Mouse (Mus musculus): ENCODE results near the gene Golt1b. TPM values are rescaled to one million over a fixed set of nuclear protein-coding genes. Genes with fewer than 3 reads are reported as not detected.
A peak's percentile ranks its signal among the peaks of the same experiment; 100 is the strongest.

The Golt1b gene
- polyA plus RNA-seq, 1 experiment from 2014 or later = 68.5 TPM

DNA sequence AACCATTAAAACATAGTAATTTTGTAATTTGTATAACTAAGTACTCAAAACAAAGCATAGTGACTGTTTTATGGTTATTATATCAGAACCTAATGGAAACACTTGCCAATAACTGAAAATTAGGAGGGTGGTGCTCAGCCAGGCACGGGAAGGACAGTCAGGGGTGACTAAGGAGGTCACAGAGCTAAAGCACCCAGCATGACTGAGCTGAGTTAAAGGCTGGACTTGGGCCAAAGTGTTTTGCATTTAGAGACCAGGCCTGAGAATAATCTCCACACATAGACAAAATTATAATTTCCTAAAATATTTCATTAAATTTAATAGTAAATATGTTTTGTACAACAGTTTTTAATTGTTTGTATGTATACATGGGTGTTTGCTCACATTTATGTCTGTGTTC, 9.9 kb upstream of the Golt1b start:
- DNase-seq (ENCODE audit: low spot score) (no peak), ATAC-seq (ENCODE audit: low FRiP score, low TSS enrichment) (no peak)
- Histone ChIP-seq H3K9ac (ENCODE audit: low read length) (no peak overlapping the region), H3K27ac (replicated peaks) (no peak overlapping the region), H3K36me3 (ENCODE audit: control insufficient read depth, insufficient read depth, low read length) (no peaks in the 10 kb centered on the region), H3K27me3 (ENCODE audit: control insufficient read depth, insufficient read depth, low read length) (no peaks in the 10 kb centered on the region), H3K4me3 (ENCODE audit: low read depth, low read length) (no peak overlapping the region), H3K9me3 (ENCODE audit: control insufficient read depth, low read length) (no peaks in the 10 kb centered on the region), H3K4me2 (replicated peaks; ENCODE audit: low read depth) (no peak overlapping the region), H3K4me1 (replicated peaks; ENCODE audit: control insufficient read depth, insufficient read depth) (no peaks in the 10 kb centered on the region)
- TF ChIP-seq EP300 (optimal IDR thresholded peaks at IDR 0.05) = no peak
- no peak for TF ChIP-seq CTCF (IDR thresholded peaks at IDR 0.05; ENCODE audit: low read depth)
- 63% methylated on average over 1 of the region's 1 CpGs for WGBS

DNA sequence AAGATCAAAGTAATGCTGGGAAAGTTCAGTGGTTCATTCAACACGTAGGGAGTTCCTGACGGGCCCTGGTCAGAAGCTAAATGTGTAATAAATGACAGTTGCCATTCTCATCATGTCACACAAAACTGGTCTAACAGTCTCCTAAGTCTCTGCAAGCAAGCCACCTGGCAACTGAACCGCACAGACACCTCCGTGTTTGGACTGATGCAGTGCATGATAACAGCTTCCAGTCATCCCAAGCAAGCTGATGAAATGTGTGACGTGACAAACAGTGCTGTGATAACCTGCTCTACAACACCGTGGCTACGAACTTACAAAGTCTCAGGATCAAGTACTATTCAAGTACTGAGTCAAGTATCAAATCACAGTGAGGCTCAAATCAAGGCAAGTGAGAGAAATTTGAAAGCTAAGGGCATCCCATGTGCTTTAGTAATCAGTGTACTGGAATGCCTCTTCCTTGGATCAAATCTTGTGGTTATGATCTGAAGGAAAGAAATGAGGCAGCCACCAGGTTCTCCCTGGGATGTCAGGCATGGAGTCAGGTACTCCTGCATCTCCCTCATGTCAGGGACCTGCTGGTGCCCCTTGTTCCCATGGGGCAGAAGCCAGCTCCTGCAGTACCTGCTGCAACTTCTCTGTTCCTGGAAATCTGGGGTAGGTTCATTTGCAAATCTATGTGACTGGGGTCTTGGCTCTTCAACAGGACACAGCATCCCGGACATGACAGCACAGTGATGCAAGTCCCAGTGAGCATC, 8.3 kb upstream of the Golt1b start:
- no peaks in the 10 kb centered on the region for H3K36me3 ChIP-seq (ENCODE audit: control insufficient read depth, insufficient read depth, low read length)
- no peaks in the 10 kb centered on the region for H3K9me3 ChIP-seq (ENCODE audit: control insufficient read depth, low read length)
- ATAC-seq (ENCODE audit: low FRiP score, low TSS enrichment) (no peak), DNase-seq (ENCODE audit: low spot score) (no peak)
- no peak overlapping the region for H3K27ac ChIP-seq (replicated peaks)
- H3K27me3 ChIP-seq (ENCODE audit: control insufficient read depth, insufficient read depth, low read length) = no peaks in the 10 kb centered on the region
- TF ChIP-seq CTCF (IDR thresholded peaks at IDR 0.05; ENCODE audit: low read depth) = no peak
- no peak for TF ChIP-seq EP300 (optimal IDR thresholded peaks at IDR 0.05)
- 81% methylated on average over 8 of the region's 8 CpGs for WGBS
- no peak overlapping the region for H3K4me2 ChIP-seq (replicated peaks; ENCODE audit: low read depth)
- no peaks in the 10 kb centered on the region for H3K4me1 ChIP-seq (replicated peaks; ENCODE audit: control insufficient read depth, insufficient read depth)
- no peak overlapping the region for H3K4me3 ChIP-seq (ENCODE audit: low read depth, low read length)
- no peak overlapping the region for H3K9ac ChIP-seq (ENCODE audit: low read length)

DNA sequence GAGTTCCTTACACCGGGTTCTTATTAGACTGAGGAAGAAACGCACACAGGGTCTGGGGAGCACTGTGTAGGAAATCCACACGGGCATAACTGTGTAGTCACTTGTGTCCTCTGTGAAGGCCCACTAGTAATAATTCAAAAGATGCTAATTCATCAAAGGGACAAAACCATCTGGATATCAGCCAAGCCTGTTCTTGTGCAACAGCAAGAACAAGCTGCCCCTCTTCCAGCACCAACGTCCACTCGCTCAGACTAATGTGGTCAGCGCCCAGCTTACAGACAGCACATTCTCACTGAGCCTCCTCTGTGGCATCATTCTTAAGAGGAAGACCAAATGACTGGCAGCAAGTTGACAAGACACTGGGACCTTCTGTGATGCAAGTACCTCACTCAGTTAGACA, 7.1 kb upstream of the Golt1b start:
- 80% methylated on average over 6 of the region's 6 CpGs for WGBS
- no peaks in the 10 kb centered on the region for H3K4me1 ChIP-seq (replicated peaks; ENCODE audit: control insufficient read depth, insufficient read depth)
- no peak overlapping the region for H3K4me3 ChIP-seq (ENCODE audit: low read depth, low read length)
- DNase-seq (ENCODE audit: low spot score) (no peak), ATAC-seq (ENCODE audit: low FRiP score, low TSS enrichment) (no peak)
- TF ChIP-seq CTCF (IDR thresholded peaks at IDR 0.05; ENCODE audit: low read depth) (no peak), EP300 (optimal IDR thresholded peaks at IDR 0.05) (no peak)
- H3K27me3 ChIP-seq (ENCODE audit: control insufficient read depth, insufficient read depth, low read length) = no peaks in the 10 kb centered on the region
- H3K36me3 ChIP-seq (ENCODE audit: control insufficient read depth, insufficient read depth, low read length) = no peaks in the 10 kb centered on the region
- H3K4me2 ChIP-seq (replicated peaks; ENCODE audit: low read depth) = no peak overlapping the region
- no peak overlapping the region for H3K27ac ChIP-seq (replicated peaks)
- no peak overlapping the region for H3K9ac ChIP-seq (ENCODE audit: low read length)
- no peaks in the 10 kb centered on the region for H3K9me3 ChIP-seq (ENCODE audit: control insufficient read depth, low read length)

DNA sequence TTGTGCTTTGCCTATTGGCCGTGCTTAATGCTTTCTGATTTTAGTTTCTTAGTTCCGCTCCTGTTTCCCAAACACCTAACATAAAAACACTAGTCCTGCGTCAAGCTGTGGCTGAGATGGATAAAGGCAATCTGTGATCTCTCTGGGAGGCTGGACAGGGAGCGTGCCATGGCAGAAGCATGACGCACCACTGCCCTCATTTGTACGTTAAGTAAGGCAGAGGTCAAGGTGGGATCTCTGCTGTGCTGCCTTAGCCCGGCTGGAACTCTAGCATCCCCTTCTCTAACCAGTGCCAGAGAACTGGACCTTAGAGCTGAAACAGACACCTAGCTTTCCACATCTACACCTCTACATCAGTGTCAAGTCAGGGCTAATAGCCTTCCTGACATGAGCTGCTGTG, 5.4 kb upstream of the Golt1b start:
- no peaks in the 10 kb centered on the region for H3K27me3 ChIP-seq (ENCODE audit: control insufficient read depth, insufficient read depth, low read length)
- 0 out of 2 replicates have a peak, but pooled peaks cover 2% of the 10 kb centered on the region for H3K4me1 ChIP-seq (replicated peaks; ENCODE audit: control insufficient read depth, insufficient read depth)
- no peak overlapping the region for H3K27ac ChIP-seq (replicated peaks)
- no peaks in the 10 kb centered on the region for H3K9me3 ChIP-seq (ENCODE audit: control insufficient read depth, low read length)
- 91% methylated on average over 7 of the region's 7 CpGs for WGBS
- ATAC-seq (ENCODE audit: low FRiP score, low TSS enrichment) = no peak
- H3K4me2 ChIP-seq (replicated peaks; ENCODE audit: low read depth) = no peak overlapping the region
- TF ChIP-seq CTCF (IDR thresholded peaks at IDR 0.05; ENCODE audit: low read depth) (no peak), EP300 (optimal IDR thresholded peaks at IDR 0.05) (no peak)
- no peak for DNase-seq (ENCODE audit: low spot score)
- no peaks in the 10 kb centered on the region for H3K36me3 ChIP-seq (ENCODE audit: control insufficient read depth, insufficient read depth, low read length)
- no peak overlapping the region for H3K4me3 ChIP-seq (ENCODE audit: low read depth, low read length)
- H3K9ac ChIP-seq (ENCODE audit: low read length) = no peak overlapping the region

DNA sequence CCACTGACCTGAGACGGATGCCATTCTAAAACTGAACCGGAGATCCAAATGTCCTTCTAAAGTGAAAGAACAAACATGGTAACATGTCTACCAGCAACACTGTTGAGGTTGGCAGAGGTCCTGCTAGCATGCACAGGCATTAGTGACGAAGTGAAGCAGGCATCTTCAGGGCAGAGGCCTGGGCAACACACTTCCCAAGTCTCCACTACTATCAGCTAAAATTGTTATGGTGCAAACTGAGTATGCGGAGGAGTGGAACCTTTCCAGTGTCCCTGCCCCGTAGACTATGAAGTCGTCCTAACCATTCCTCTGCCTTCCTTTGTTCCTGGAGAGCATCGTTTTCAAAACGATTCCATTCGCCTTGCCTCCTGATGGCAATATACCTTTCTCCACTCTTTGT, 2.5 kb upstream of the Golt1b start:
- DNase-seq (ENCODE audit: low spot score) (no peak), ATAC-seq (ENCODE audit: low FRiP score, low TSS enrichment) (no peak)
- 90% methylated on average over 9 of the region's 9 CpGs for WGBS
- Histone ChIP-seq H3K4me1 (replicated peaks; ENCODE audit: control insufficient read depth, insufficient read depth) (peaks cover 6% of the 10 kb centered on the region; the same call in 1 of the 2 replicates), H3K4me3 (ENCODE audit: low read depth, low read length) (no peak overlapping the region), H3K9ac (ENCODE audit: low read length) (no peak overlapping the region), H3K4me2 (replicated peaks; ENCODE audit: low read depth) (no peak overlapping the region), H3K36me3 (ENCODE audit: control insufficient read depth, insufficient read depth, low read length) (no peaks in the 10 kb centered on the region), H3K27ac (replicated peaks) (no peak overlapping the region), H3K9me3 (ENCODE audit: control insufficient read depth, low read length) (no peaks in the 10 kb centered on the region), H3K27me3 (ENCODE audit: control insufficient read depth, insufficient read depth, low read length) (no peaks in the 10 kb centered on the region)
- TF ChIP-seq CTCF (IDR thresholded peaks at IDR 0.05; ENCODE audit: low read depth) = no peak
- no peak for TF ChIP-seq EP300 (optimal IDR thresholded peaks at IDR 0.05)

DNA sequence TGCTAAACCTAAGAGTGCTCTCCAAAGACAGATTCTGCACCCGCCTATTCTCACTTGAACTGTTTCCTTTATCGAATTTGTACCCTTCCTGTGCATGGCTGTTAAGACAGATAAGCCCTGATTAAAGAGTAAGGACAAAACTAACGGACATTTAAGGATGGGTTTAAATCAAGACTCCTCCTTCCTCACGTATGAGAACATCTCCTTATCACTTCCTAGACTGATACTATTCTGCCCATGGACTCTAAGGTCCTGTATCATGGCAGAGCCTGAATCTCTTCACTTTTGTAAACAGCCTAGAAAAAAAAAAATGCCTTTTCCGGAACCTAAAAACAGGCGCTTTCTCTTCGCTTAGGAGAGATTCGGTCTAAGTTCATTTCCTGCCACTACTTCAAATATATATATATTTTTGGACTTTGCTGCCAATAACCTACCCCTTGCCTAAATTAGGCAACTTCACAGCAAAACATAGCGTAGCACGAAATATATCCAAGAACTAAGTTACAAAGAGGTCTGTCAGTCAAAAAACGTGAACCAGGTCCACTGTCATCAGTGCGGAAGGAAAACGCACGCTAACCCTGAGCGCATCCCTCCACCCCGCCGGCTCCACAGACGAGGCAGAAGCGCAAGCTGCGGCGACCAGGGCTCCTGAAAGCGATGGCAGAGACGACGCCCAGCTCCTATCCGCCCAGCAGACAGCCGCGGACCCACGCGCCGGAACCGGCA, 573 bp upstream of the Golt1b start:
- no peaks in the 10 kb centered on the region for H3K27me3 ChIP-seq (ENCODE audit: control insufficient read depth, insufficient read depth, low read length)
- no peaks in the 10 kb centered on the region for H3K36me3 ChIP-seq (ENCODE audit: control insufficient read depth, insufficient read depth, low read length)
- no peak for DNase-seq (ENCODE audit: low spot score)
- no peaks in the 10 kb centered on the region for H3K9me3 ChIP-seq (ENCODE audit: control insufficient read depth, low read length)
- no peak for ATAC-seq (ENCODE audit: low FRiP score, low TSS enrichment)
- peak overlapping the region; percentile 74 for H3K4me2 ChIP-seq (replicated peaks; ENCODE audit: low read depth)
- H3K9ac ChIP-seq (ENCODE audit: low read length) = peak overlapping the region; percentile 61
- TF ChIP-seq CTCF (IDR thresholded peaks at IDR 0.05; ENCODE audit: low read depth) (no peak), EP300 (optimal IDR thresholded peaks at IDR 0.05) (no peak)
- peak overlapping the region; percentile 96 for H3K4me3 ChIP-seq (ENCODE audit: low read depth, low read length)
- WGBS = 4% methylated on average over 31 of the region's 31 CpGs
- peaks cover 6% of the 10 kb centered on the region; the same call in 1 of the 2 replicates for H3K4me1 ChIP-seq (replicated peaks; ENCODE audit: control insufficient read depth, insufficient read depth)
- H3K27ac ChIP-seq (replicated peaks) = no peak overlapping the region

All from stomach, postnatal 0 days (tissue).